Mouse (Mus musculus): ENCODE measurements at regions not wholly inside any gene's neighbourhood (a gene's known extent, or its start where the extent isn't known, plus 50 kb on each side); places are given as distances from the start of the nearest gene placed in this dataset.

DNA sequence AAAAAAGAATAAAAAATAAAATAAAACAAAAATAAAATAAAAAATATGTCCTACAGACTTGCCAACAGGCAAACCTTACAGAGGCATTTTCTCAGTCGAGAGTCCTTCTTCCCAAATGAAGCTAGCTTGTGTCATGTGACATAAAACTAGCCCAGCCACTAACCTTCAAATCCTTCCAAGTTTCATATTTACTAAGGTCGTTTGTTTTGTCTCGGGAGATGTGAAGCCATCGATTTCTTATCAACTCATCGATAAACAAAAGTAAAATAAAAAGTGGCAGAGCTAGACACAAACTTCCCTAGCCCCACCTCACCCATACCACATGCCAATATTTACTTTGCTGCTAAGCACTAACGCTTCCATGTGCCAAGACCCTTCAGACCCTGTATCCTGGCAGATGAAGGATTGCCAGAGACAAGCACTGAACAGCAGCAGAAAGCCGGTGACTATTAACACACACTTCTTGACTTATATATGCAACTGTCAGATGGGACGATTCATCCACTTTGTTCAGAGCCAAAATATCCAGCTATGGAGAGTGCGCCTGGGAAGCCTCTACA, 79.9 kb upstream of the Klf9 start:
- no peaks in the 10 kb centered on the region for H3K27me3 ChIP-seq (replicated peaks; ENCODE audit: control insufficient read depth, insufficient read depth, low read length)
- H3K4me2 ChIP-seq, result no peak overlapping the region
- peaks cover 5% of the 10 kb centered on the region; the same call in 1 of the 2 replicates for H3K4me1 ChIP-seq (replicated peaks; ENCODE audit: control insufficient read depth, insufficient read depth, low read length)
- 72% methylated on average over 9 of the region's 9 CpGs for WGBS
- H3K9ac ChIP-seq (ENCODE audit: low read depth, low read length), result no peak overlapping the region
- H3K27ac ChIP-seq (ENCODE audit: low read depth, low read length), result no peak overlapping the region
- DNase-seq (ENCODE audit: low spot score) (no peak), ATAC-seq (replicated peaks; ENCODE audit: low FRiP score) (no peak)
- H3K36me3 ChIP-seq (ENCODE audit: control insufficient read depth, insufficient read depth, low read length), result no peaks in the 10 kb centered on the region
- H3K4me3 ChIP-seq (ENCODE audit: low read depth, low read length), result no peak overlapping the region
- H3K9me3 ChIP-seq (ENCODE audit: control insufficient read depth, low read length), result no peaks in the 10 kb centered on the region

- Histone ChIP-seq H3K4me1 (replicated peaks; ENCODE audit: control insufficient read depth, insufficient read depth, low read length) (peaks cover 5% of the 10 kb centered on the region; the same call in 1 of the 2 replicates), H3K4me3 (ENCODE audit: low read depth, low read length) (no peak overlapping the region), H3K9ac (ENCODE audit: low read depth, low read length) (no peak overlapping the region), H3K27ac (ENCODE audit: low read depth, low read length) (no peak overlapping the region), H3K36me3 (ENCODE audit: control insufficient read depth, insufficient read depth, low read length) (no peaks in the 10 kb centered on the region), H3K9me3 (ENCODE audit: control insufficient read depth, low read length) (no peaks in the 10 kb centered on the region), H3K27me3 (replicated peaks; ENCODE audit: control insufficient read depth, insufficient read depth, low read length) (no peaks in the 10 kb centered on the region), H3K4me2 (no peak overlapping the region)
- ATAC-seq (replicated peaks; ENCODE audit: low FRiP score) (no peak), DNase-seq (ENCODE audit: low spot score) (no peak)
- WGBS, result 78% methylated on average over 2 of the region's 2 CpGs
These were observed 79.1 kb upstream of the Klf9 start for GRCm38 (mm10) chr19:23061906-23062305.

DNA sequence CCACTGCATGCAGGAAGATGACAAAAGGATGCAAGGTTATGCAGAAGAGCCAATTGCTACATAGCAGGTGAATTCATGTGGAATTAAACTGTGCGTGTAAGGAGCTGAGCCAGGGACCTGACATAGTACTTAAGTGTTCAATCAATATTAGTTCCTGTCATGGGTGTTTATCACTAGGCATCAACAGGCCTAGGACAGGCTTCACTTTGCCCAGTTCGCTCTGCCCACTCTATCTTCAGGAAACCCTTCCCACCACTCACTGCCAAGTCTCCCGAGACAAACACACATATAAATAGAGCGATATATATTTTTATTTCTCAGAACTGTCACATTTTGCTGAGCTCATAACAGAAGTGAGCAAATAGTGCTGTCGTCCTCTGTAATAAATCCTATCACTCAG, 78.2 kb upstream of the Klf9 start:
- Histone ChIP-seq H3K27me3 (replicated peaks; ENCODE audit: control insufficient read depth, insufficient read depth, low read length) (no peaks in the 10 kb centered on the region), H3K4me3 (ENCODE audit: low read depth, low read length) (no peak overlapping the region), H3K27ac (ENCODE audit: low read depth, low read length) (no peak overlapping the region), H3K36me3 (ENCODE audit: control insufficient read depth, insufficient read depth, low read length) (no peaks in the 10 kb centered on the region), H3K4me1 (replicated peaks; ENCODE audit: control insufficient read depth, insufficient read depth, low read length) (0 out of 2 replicates have a peak, but pooled peaks cover 2% of the 10 kb centered on the region), H3K4me2 (no peak overlapping the region), H3K9ac (ENCODE audit: low read depth, low read length) (no peak overlapping the region), H3K9me3 (ENCODE audit: control insufficient read depth, low read length) (no peaks in the 10 kb centered on the region)
- 63% methylated on average over 5 of the region's 5 CpGs for WGBS
- no peak for DNase-seq (ENCODE audit: low spot score)
- ATAC-seq (replicated peaks; ENCODE audit: low FRiP score), result no peak

- 65% methylated on average over 5 of the region's 5 CpGs for WGBS
- H3K9ac ChIP-seq (ENCODE audit: low read depth, low read length), result no peak overlapping the region
- DNase-seq (ENCODE audit: low spot score) (no peak), ATAC-seq (replicated peaks; ENCODE audit: low FRiP score) (no peak)
- H3K4me2 ChIP-seq, result no peak overlapping the region
- no peak overlapping the region for H3K27ac ChIP-seq (ENCODE audit: low read depth, low read length)
- H3K4me1 ChIP-seq (replicated peaks; ENCODE audit: control insufficient read depth, insufficient read depth, low read length), result no peaks in the 10 kb centered on the region
- H3K27me3 ChIP-seq (replicated peaks; ENCODE audit: control insufficient read depth, insufficient read depth, low read length), result no peaks in the 10 kb centered on the region
- H3K36me3 ChIP-seq (ENCODE audit: control insufficient read depth, insufficient read depth, low read length), result no peaks in the 10 kb centered on the region
- no peak overlapping the region for H3K4me3 ChIP-seq (ENCODE audit: low read depth, low read length)
- H3K9me3 ChIP-seq (ENCODE audit: control insufficient read depth, low read length), result no peaks in the 10 kb centered on the region
These were observed 75.5 kb upstream of the Klf9 start for GRCm38 (mm10) chr19:23065548-23065947.

- no peaks in the 10 kb centered on the region for H3K27me3 ChIP-seq (replicated peaks; ENCODE audit: control insufficient read depth, insufficient read depth, low read length)
- H3K4me2 ChIP-seq, result no peak overlapping the region
- H3K4me3 ChIP-seq (ENCODE audit: low read depth, low read length), result no peak overlapping the region
- H3K36me3 ChIP-seq (ENCODE audit: control insufficient read depth, insufficient read depth, low read length), result no peaks in the 10 kb centered on the region
- H3K4me1 ChIP-seq (replicated peaks; ENCODE audit: control insufficient read depth, insufficient read depth, low read length), result no peaks in the 10 kb centered on the region
- 86% methylated on average over 2 of the region's 2 CpGs for WGBS
- H3K27ac ChIP-seq (ENCODE audit: low read depth, low read length), result no peak overlapping the region
- DNase-seq (ENCODE audit: low spot score), result no peak
- H3K9ac ChIP-seq (ENCODE audit: low read depth, low read length), result no peak overlapping the region
- ATAC-seq (replicated peaks; ENCODE audit: low FRiP score), result no peak
- no peaks in the 10 kb centered on the region for H3K9me3 ChIP-seq (ENCODE audit: control insufficient read depth, low read length)
These were observed 74.3 kb upstream of the Klf9 start for GRCm38 (mm10) chr19:23066726-23067125.

DNA sequence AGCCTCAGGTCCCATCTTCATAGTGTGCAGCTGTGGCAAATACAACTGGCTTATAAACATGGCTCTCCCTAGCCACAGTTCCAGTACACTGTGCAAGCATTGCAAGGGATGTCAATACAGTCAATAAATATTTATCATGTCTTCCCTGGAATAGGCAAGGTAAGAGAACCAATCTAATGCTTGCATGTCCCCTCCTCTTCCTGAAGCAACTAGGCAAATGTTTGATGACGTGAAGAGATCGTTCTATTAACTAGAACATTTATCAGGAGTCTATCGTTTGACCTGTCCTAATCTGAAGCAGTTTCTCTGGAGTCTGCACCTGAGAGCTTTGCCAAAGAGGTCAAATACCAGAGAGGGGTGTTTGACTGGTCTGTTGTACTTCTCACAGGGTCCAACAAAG, 72.4 kb upstream of the Klf9 start:
- no peaks in the 10 kb centered on the region for H3K27me3 ChIP-seq (replicated peaks; ENCODE audit: control insufficient read depth, insufficient read depth, low read length)
- H3K4me3 ChIP-seq (ENCODE audit: low read depth, low read length), result no peak overlapping the region
- ATAC-seq (replicated peaks; ENCODE audit: low FRiP score) (no peak), DNase-seq (ENCODE audit: low spot score) (no peak)
- WGBS, result 79% methylated on average over 3 of the region's 3 CpGs
- no peak overlapping the region for H3K27ac ChIP-seq (ENCODE audit: low read depth, low read length)
- H3K9ac ChIP-seq (ENCODE audit: low read depth, low read length), result no peak overlapping the region
- H3K4me1 ChIP-seq (replicated peaks; ENCODE audit: control insufficient read depth, insufficient read depth, low read length), result no peaks in the 10 kb centered on the region
- H3K4me2 ChIP-seq, result no peak overlapping the region
- H3K36me3 ChIP-seq (ENCODE audit: control insufficient read depth, insufficient read depth, low read length), result no peaks in the 10 kb centered on the region
- H3K9me3 ChIP-seq (ENCODE audit: control insufficient read depth, low read length), result no peaks in the 10 kb centered on the region

GRCm38 (mm10) chr19:23069656-23070055, 71.4 kb upstream of the Klf9 start:
- Histone ChIP-seq H3K4me3 (ENCODE audit: low read depth, low read length) (no peak overlapping the region), H3K27me3 (replicated peaks; ENCODE audit: control insufficient read depth, insufficient read depth, low read length) (no peaks in the 10 kb centered on the region), H3K9ac (ENCODE audit: low read depth, low read length) (no peak overlapping the region), H3K4me1 (replicated peaks; ENCODE audit: control insufficient read depth, insufficient read depth, low read length) (no peaks in the 10 kb centered on the region), H3K36me3 (ENCODE audit: control insufficient read depth, insufficient read depth, low read length) (no peaks in the 10 kb centered on the region), H3K4me2 (no peak overlapping the region), H3K9me3 (ENCODE audit: control insufficient read depth, low read length) (no peaks in the 10 kb centered on the region), H3K27ac (ENCODE audit: low read depth, low read length) (no peak overlapping the region)
- no peak for DNase-seq (ENCODE audit: low spot score)
- 77% methylated on average over 1 of the region's 1 CpGs for WGBS
- ATAC-seq (replicated peaks; ENCODE audit: low FRiP score), result no peak

- H3K4me2 ChIP-seq, result no peak overlapping the region
- no peaks in the 10 kb centered on the region for H3K4me1 ChIP-seq (replicated peaks; ENCODE audit: control insufficient read depth, insufficient read depth, low read length)
- DNase-seq (ENCODE audit: low spot score), result no peak
- no peaks in the 10 kb centered on the region for H3K9me3 ChIP-seq (ENCODE audit: control insufficient read depth, low read length)
- no peak overlapping the region for H3K27ac ChIP-seq (ENCODE audit: low read depth, low read length)
- no peaks in the 10 kb centered on the region for H3K27me3 ChIP-seq (replicated peaks; ENCODE audit: control insufficient read depth, insufficient read depth, low read length)
- 80% methylated on average over 1 of the region's 1 CpGs for WGBS
- no peak for ATAC-seq (replicated peaks; ENCODE audit: low FRiP score)
- no peak overlapping the region for H3K9ac ChIP-seq (ENCODE audit: low read depth, low read length)
- no peaks in the 10 kb centered on the region for H3K36me3 ChIP-seq (ENCODE audit: control insufficient read depth, insufficient read depth, low read length)
- H3K4me3 ChIP-seq (ENCODE audit: low read depth, low read length), result no peak overlapping the region
These were observed 70.0 kb upstream of the Klf9 start for GRCm38 (mm10) chr19:23071000-23071399.

- H3K9ac ChIP-seq (ENCODE audit: low read depth, low read length), result no peak overlapping the region
- DNase-seq (ENCODE audit: low spot score), result no peak
- no peaks in the 10 kb centered on the region for H3K36me3 ChIP-seq (ENCODE audit: control insufficient read depth, insufficient read depth, low read length)
- no peaks in the 10 kb centered on the region for H3K9me3 ChIP-seq (ENCODE audit: control insufficient read depth, low read length)
- ATAC-seq (replicated peaks; ENCODE audit: low FRiP score), result no peak
- H3K27me3 ChIP-seq (replicated peaks; ENCODE audit: control insufficient read depth, insufficient read depth, low read length), result no peaks in the 10 kb centered on the region
- H3K27ac ChIP-seq (ENCODE audit: low read depth, low read length), result no peak overlapping the region
- H3K4me3 ChIP-seq (ENCODE audit: low read depth, low read length), result no peak overlapping the region
- H3K4me2 ChIP-seq, result no peak overlapping the region
- 80% methylated on average over 14 of the region's 14 CpGs for WGBS
- no peaks in the 10 kb centered on the region for H3K4me1 ChIP-seq (replicated peaks; ENCODE audit: control insufficient read depth, insufficient read depth, low read length)
These were observed 66.1 kb upstream of the Klf9 start for GRCm38 (mm10) chr19:23074602-23075570.

Measured in liver, embryonic 11.5 days (tissue).